Mouse (Mus musculus): Measurements from ENCODE around the gene Fn1.

DNA sequence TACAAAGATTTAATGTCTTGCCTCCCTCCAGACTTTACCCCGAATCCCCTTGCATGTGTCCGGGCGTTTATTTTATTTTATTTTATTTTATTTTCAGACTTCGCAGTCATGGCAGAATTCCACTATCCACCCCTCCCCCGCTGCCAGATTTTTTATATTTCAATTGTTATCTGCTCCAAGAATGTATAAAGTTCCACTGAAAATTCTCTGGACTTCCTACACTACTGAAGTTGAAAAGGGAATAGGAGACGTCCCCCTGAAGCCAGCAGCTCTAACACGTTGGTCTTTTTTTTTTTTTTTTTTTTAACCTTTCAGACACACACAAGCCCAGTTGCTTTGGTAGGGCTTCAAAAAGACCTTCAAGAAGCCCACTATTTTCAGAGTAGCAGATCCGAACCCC lies 1.2 kb upstream of the Fn1 start:
- TF ChIP-seq CTCF (IDR thresholded peaks at IDR 0.05; ENCODE audit: insufficient read depth, low read depth, low read length) (no peak), POLR2A (IDR thresholded peaks at IDR 0.05; ENCODE audit: insufficient read depth, low read depth, low read length) (no peak)
